Mouse (Mus musculus) erythroblast, embryonic 14.5 days (primary cell): ENCODE results near the gene Zdhhc22. TPM values are rescaled to one million over a fixed set of nuclear protein-coding genes. Genes with fewer than 3 reads are reported as not detected.

Experiments used
- H3K27me3 ChIP-seq: 2 replicates; pipeline ENCODE4 v1.6.1; 2012; ENCODE audit warnings: inconsistent platforms; ENCODE audit not compliant: control insufficient read depth
- H3K36me3 ChIP-seq: 2 replicates; pipeline ENCODE4 v1.6.1; 2012; ENCODE audit warnings: mild to moderate bottlenecking, inconsistent platforms; ENCODE audit not compliant: control insufficient read depth
- H3K4me1 ChIP-seq: 2 replicates; pipeline ENCODE4 v1.6.1; 2012; ENCODE audit warnings: inconsistent platforms; ENCODE audit not compliant: control insufficient read depth
- H3K4me3 ChIP-seq: replicated peaks from 2 replicates; pipeline ENCODE3; 2012; ENCODE audit warnings: moderate library complexity, mild to moderate bottlenecking, inconsistent platforms
- H3K9me3 ChIP-seq: 2 replicates; pipeline ENCODE4 v1.6.1; 2012; ENCODE audit warnings: low read length, inconsistent platforms, mixed read lengths; ENCODE audit not compliant: control insufficient read depth
- GATA1 ChIP-seq: IDR thresholded peaks from 2 replicates; pipeline ENCODE4 v1.6.1; 2012; ENCODE audit warnings: low read length, inconsistent platforms, mixed read lengths
- TAL1 ChIP-seq: IDR thresholded peaks from 3 replicates; pipeline ENCODE4 v1.6.1; 2012; ENCODE audit warnings: low read length, inconsistent platforms, mixed read lengths
- polyA plus RNA-seq: library from polyadenylated mRNA; stranded (reverse); fragments of >175 nt; gene quantifications from 2 replicates; pipeline ENCODE4 v1.2.3, GENCODE M21; 2012

Zdhhc22 gene
- polyA plus RNA-seq, 1 experiment = not detected

DNA sequence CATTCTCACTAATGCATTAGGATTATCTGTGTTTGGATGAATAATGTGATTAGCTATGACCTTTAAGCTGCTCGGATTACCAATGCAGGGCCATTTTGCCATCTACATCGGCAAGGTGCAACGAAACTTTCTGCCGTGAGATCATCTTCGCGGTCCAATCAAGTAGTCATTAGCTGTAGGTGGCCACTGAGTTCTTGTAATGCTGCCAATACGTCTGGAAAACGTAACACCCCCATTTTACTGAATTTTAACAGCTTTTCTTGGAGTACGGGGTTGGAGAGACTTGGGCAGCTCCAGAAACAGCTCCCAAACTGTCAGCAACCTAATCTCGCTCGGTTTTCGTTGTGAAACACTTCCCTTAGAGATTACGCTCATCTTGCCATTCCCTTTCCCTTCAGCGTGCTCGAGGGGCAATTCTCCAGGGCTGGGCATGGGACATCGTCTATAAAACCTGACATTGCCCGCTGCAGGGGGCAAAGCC lies 43.9 kb downstream of the Zdhhc22 start:
- no peaks in the 10 kb centered on the region for H3K9me3 ChIP-seq
- TF ChIP-seq GATA1 (no peak), TAL1 (no peak)
- peaks cover 49% of the 10 kb centered on the region for H3K4me1 ChIP-seq
- peaks cover 24% of the 10 kb centered on the region for H3K27me3 ChIP-seq
- peak overlapping the region; percentile 86 for H3K4me3 ChIP-seq
- H3K36me3 ChIP-seq = peaks cover 6% of the 10 kb centered on the region

DNA sequence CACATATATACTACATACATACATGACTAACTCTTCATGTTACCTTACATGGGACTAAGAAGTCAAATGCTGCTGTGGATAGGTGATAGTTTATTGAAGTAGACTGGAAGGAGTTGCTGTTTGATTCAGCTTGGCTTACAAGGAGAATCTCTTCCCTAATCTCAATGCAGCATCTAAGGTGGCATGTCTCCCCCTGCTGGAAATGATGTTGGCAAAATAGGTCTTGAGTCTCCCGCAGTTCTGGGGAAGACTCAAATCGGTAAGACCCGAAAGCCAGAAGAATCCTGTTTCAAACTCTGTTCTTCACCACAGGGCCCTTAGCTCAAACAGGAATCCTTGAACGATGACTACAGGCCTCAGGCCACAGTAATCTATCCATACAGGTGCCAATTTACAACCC lies 45.1 kb downstream of the Zdhhc22 start:
- peaks cover 40% of the 10 kb centered on the region for H3K4me1 ChIP-seq
- no peaks in the 10 kb centered on the region for H3K9me3 ChIP-seq
- H3K27me3 ChIP-seq = peaks cover 29% of the 10 kb centered on the region
- H3K36me3 ChIP-seq = peaks cover 4% of the 10 kb centered on the region
- peak; percentile 97 for TF ChIP-seq GATA1
- no peak for TF ChIP-seq TAL1
- H3K4me3 ChIP-seq = no peak overlapping the region

DNA sequence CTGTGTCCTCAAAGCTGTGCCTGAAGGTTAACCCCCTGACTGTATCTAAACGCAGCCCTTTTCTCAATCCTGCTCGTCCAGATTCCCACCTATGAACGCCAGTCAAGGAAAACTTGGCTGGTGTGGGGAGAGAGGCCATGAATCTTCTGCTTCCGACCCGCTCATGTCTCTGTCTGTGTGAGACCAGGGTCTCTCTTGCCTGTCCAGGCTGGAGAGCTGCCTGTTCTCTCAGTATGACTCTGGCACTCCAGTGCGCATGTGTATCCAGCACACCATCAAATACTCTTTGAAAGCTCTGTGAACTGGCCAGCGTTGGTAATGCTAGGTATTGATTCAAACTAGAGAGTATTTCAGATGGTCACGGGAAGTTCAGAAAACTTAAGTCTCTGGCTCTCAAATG lies 46.8 kb downstream of the Zdhhc22 start:
- H3K9me3 ChIP-seq = no peaks in the 10 kb centered on the region
- H3K36me3 ChIP-seq = no peaks in the 10 kb centered on the region
- peaks cover 26% of the 10 kb centered on the region for H3K4me1 ChIP-seq
- peaks cover 29% of the 10 kb centered on the region for H3K27me3 ChIP-seq
- no peak for TF ChIP-seq GATA1
- no peak for TF ChIP-seq TAL1
- H3K4me3 ChIP-seq = no peak overlapping the region

DNA sequence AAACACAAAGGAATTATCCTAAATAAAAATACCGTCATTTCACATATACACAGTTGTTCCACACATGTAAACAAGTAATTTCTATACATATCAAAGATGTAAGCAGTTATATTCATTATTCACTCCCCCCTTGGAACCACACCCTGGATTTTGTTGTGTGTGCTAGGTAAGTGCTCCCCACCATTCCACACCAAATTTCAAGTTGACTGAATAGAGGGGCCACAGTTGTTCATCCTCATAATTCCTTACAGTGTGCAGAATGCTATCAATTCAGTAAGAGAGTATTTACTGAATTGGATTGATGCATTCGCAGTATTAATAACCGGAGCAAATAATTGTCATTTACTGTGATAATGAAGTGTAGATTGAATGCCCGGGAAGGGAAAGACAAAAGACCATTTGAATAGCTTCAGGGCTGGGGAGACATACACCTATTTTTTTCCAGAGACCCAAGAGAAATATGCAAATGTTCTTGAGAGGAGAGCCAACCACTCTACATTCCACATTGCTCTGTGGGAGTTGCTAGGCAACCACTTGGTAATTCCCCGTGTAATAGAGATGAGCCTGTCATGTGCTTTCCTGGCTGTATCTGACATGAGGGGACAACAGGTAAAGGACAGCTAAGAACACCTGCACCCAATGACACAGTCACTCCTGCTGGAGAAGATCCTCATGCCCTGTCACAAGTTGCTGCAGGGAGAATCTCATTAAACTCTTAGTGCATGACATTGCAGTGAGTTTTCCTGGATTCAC lies 48.3 kb downstream of the Zdhhc22 start:
- Histone ChIP-seq H3K27me3 (peaks cover 29% of the 10 kb centered on the region), H3K36me3 (no peaks in the 10 kb centered on the region), H3K4me3 (no peak overlapping the region), H3K9me3 (no peaks in the 10 kb centered on the region), H3K4me1 (peaks cover 14% of the 10 kb centered on the region)
- TF ChIP-seq GATA1 (no peak), TAL1 (no peak)

DNA sequence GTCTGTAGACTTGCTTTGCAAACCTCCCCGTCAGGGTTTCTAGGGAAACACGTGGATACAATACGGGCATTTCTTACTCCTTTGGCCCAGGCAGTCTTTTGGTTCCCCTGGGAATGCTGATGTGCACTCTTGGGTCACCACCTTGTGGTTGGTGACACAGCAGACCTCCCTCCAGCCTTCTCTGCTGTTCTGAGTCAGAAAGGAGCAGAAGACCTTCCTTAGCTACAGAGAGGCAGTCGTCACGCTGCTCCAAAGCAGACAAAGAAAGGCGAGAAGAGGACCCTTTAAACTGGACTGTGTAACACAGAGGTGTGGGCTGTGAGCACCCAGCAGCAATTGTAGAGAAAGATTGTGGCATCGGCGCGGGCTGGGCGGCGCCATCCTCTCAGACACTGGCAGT lies 49.1 kb downstream of the Zdhhc22 start:
- Histone ChIP-seq H3K9me3 (no peaks in the 10 kb centered on the region), H3K36me3 (no peaks in the 10 kb centered on the region), H3K4me3 (no peak overlapping the region), H3K4me1 (peaks cover 10% of the 10 kb centered on the region), H3K27me3 (peaks cover 29% of the 10 kb centered on the region)
- TF ChIP-seq GATA1 = no peak
- TF ChIP-seq TAL1 = no peak

DNA sequence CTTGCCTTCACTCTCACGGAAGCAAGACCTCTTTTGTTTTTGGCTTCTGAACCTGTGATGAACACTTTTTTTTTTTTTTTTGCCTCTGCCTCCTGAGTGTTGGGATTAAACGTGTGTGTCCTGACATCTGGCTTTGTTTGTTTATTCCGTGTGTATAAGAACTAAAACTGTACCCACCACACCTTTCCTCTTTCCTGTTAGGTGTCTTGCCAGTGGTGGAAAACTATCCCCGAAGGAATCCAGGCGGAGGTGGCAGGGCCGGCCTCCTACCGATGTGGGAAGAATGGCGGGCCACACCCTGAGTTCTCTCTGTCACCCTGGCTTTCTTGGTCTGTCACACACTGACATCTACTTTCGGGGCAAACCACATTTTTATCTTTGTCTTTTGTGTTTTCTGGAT lies 51.7 kb downstream of the Zdhhc22 start:
- H3K36me3 ChIP-seq = no peaks in the 10 kb centered on the region
- peaks cover 25% of the 10 kb centered on the region for H3K27me3 ChIP-seq
- H3K4me3 ChIP-seq = no peak overlapping the region
- no peaks in the 10 kb centered on the region for H3K4me1 ChIP-seq
- H3K9me3 ChIP-seq = no peaks in the 10 kb centered on the region
- TF ChIP-seq TAL1 (no peak), GATA1 (no peak)

DNA sequence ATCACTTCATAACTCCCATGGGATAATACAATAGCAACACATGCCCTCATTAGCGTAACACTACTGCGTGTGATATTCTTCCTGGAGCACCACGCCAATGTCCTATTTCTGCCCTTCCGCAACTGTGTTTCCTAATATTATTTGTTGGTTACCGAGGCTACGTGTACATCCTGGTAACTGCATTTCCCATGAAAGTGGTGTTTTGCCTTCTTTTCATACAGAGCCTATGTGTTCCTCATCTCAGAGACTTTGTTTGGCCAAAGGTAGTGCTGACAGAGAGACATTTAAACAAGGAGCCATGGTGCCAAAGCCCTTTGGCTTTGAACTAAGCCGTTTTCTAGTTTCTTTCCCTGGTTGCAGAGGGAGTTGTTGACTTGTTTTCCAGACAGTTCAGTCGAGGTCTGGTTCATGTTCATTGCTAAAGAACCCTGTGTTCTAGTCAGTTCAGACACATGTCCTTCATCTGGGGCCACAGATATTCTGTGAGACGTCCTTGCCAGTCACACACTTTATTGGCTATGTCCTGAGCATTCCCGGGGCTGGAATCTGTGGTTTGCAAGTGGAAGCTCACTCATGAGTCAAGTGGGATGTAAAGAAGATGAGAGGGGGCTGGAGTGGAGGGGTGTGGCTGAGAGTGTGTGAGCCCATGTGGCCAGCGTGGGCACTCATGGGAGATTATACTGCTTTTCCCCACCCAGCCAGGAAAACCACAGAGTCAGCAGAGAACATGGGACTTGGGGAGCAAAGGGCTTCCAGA lies 53.5 kb downstream of the Zdhhc22 start:
- H3K4me1 ChIP-seq = no peaks in the 10 kb centered on the region
- no peaks in the 10 kb centered on the region for H3K36me3 ChIP-seq
- no peak overlapping the region for H3K4me3 ChIP-seq
- TF ChIP-seq TAL1 (no peak), GATA1 (no peak)
- H3K9me3 ChIP-seq = no peaks in the 10 kb centered on the region
- peaks cover 10% of the 10 kb centered on the region for H3K27me3 ChIP-seq

DNA sequence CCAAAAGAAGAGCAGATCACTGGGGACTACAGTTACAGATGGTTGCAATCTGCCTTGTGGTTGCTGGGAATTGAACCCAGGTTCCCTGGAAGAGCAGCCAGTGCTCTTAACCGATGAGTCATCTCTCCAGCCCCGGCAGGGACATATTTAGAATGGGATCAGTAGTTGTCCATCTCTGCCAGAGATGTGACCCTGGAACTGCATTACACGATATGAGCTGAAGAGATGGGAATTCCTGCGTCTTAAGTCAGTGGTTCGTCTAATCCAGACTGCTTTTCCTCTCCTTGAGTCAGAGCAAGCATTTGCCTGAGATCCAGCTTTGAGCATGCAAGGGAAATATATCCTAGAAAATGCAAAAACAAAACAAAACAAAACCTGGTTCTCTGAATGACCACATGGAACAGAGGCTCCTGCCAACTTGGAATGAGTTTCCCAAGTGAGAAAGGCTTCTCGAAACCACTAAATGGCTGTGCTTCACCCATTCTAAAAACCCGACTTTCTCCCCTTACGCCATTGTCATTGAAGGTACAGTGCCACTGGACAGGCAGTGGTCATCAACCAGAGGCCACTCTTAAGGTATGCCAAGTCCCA lies 54.4 kb downstream of the Zdhhc22 start:
- Histone ChIP-seq H3K4me1 (no peaks in the 10 kb centered on the region), H3K4me3 (no peak overlapping the region), H3K9me3 (no peaks in the 10 kb centered on the region; the same call in 1 of the 2 replicates), H3K36me3 (no peaks in the 10 kb centered on the region), H3K27me3 (peaks cover 6% of the 10 kb centered on the region)
- TF ChIP-seq TAL1 (no peak), GATA1 (no peak)

DNA sequence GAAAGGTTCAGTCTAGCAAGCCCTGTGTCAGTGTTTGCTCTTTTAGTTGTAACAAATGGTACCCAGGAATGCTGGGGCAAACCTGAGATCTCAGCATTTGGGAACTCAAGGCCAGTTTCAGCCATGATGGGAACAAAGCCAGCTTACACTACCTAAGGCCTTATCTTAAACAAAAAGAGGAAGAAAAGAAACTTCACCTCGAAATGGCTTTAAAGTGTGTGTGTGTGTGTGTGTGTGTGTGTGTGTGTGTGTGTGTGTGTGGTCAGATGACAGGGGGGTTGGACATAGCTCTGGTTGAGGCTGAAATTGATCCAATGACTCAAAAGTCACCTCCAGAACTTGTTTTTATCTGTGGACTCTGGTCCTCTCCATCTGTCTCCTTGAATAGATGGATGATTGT lies 55.5 kb downstream of the Zdhhc22 start:
- Histone ChIP-seq H3K27me3 (peaks cover 6% of the 10 kb centered on the region), H3K4me3 (no peak overlapping the region), H3K9me3 (no peaks in the 10 kb centered on the region; the same call in 1 of the 2 replicates), H3K4me1 (no peaks in the 10 kb centered on the region), H3K36me3 (no peaks in the 10 kb centered on the region)
- no peak for TF ChIP-seq TAL1
- no peak for TF ChIP-seq GATA1
